Mouse (Mus musculus) hindbrain, postnatal 0 days (tissue): Measurements from ENCODE around the gene March6. TPM values are rescaled to one million over a fixed set of nuclear protein-coding genes. Genes with fewer than 3 reads are reported as not detected.
A peak's percentile ranks its signal among the peaks of the same experiment; 100 is the strongest.

Source experiments
- ATAC-seq: fragments of 200-750 bp; cut with Nextera tagmentation; 2 replicates; pipeline ENCODE4 v1.8.0; 2017; ENCODE audit warnings: mild to moderate bottlenecking, moderate TSS enrichment, moderate library complexity
- DNase-seq: peaks from one replicate; pipeline ENCODE4 v3.0.0-alpha.2; 2015; ENCODE audit warnings: low spot score
- H3K27ac ChIP-seq: fragments of 300-500 bp; sonication (generic); 2 replicates; pipeline ENCODE4 v1.5.1; 2014; ENCODE audit warnings: mild to moderate bottlenecking
- H3K27me3 ChIP-seq: fragments of 300-500 bp; sonication (generic); 2 replicates; pipeline ENCODE4 v1.6.1; 2014; ENCODE audit warnings: low read length, mixed read lengths; ENCODE audit not compliant: insufficient read depth
- H3K36me3 ChIP-seq: fragments of 300-500 bp; sonication (generic); 2 replicates; pipeline ENCODE4 v1.6.1; 2014; ENCODE audit warnings: low read length, mixed read lengths; ENCODE audit not compliant: insufficient read depth
- H3K4me1 ChIP-seq: fragments of 300-500 bp; sonication (generic); 2 replicates; pipeline ENCODE4 v1.6.1; 2014; ENCODE audit warnings: antibody characterized with exemption, low read length, mixed read lengths; ENCODE audit not compliant: insufficient read depth
- H3K4me2 ChIP-seq: fragments of 300-500 bp; sonication (generic); 2 replicates; pipeline ENCODE4 v1.6.1; 2014; ENCODE audit warnings: low read depth, mild to moderate bottlenecking, low read length, moderate library complexity, mixed read lengths
- H3K4me3 ChIP-seq: fragments of 300-500 bp; sonication (generic); 2 replicates; pipeline ENCODE4 v1.5.1; 2014; ENCODE audit warnings: low read length
- H3K9ac ChIP-seq: fragments of 300-500 bp; sonication (generic); replicated peaks from 2 replicates; pipeline ENCODE4 v1.6.1; 2014; ENCODE audit warnings: mild to moderate bottlenecking, low read length, moderate library complexity, mixed read lengths
- H3K9me3 ChIP-seq: fragments of 300-500 bp; sonication (generic); 2 replicates; pipeline ENCODE4 v1.6.1; 2016; ENCODE audit warnings: low read length, mixed read lengths
- CTCF ChIP-seq: IDR thresholded peaks from 2 replicates; pipeline ENCODE4 v1.5.1; 2016; ENCODE audit warnings: antibody characterized with exemption, control low read depth, low read depth
- WGBS: fragments of 180-500 bp; shearing (Covaris S2); extraction: QIAGEN DNeasy Blood & Tissue Kit; methylation state at CpG from one replicate; pipeline ENCODE4 v1.1.7; 2014; 5-methylcytosine and 5-hydroxymethylcytosine counted together
- polyA plus RNA-seq: library from polyadenylated mRNA; unstranded; fragments of >200 nt; fragmentation: Nextera tagmentation; extraction: Ambion mirVana; gene quantifications from 2 replicates; pipeline ENCODE4 v1.2.1, GENCODE M21; 2015
- total RNA-seq: library from RNA; depleted of rRNA; stranded (reverse); fragments of >200 nt; gene quantifications from 2 replicates; pipeline ENCODE4 v1.2.3, GENCODE M21; 2014

March6 gene
- total and polyA plus RNA-seq, 2 experiments from 2014 or later, result 57.4 to 154 TPM

DNA sequence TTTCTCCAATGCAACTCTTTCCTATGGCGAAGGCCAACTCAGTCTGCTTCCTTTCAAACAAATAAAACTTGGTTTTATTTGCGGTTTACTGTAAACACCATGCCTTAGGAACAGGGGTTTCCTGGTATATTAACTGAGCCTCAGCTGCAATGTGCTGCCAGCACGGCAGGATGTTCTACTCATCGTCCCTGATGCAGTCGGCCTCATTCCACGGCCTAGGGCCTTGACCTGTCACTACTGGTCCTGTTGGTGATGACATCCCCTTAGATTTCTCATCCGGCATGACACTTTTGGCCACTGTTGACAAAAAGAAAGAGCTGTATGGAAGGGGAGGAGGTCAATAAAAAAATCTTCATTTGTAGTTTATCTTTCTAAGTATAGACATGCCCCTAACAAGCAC lies 72.8 kb downstream of the March6 start:
- 86% methylated on average over 7 of the region's 7 CpGs for WGBS
- H3K4me3 ChIP-seq, result no peak overlapping the region
- ATAC-seq (no peak), DNase-seq (no peak)
- no peak for TF ChIP-seq CTCF
- no peaks in the 10 kb centered on the region for H3K9me3 ChIP-seq
- peaks cover 44% of the 10 kb centered on the region for H3K36me3 ChIP-seq
- no peak overlapping the region for H3K27ac ChIP-seq
- no peak overlapping the region for H3K9ac ChIP-seq
- H3K27me3 ChIP-seq, result no peaks in the 10 kb centered on the region
- no peak overlapping the region for H3K4me2 ChIP-seq
- H3K4me1 ChIP-seq, result no peaks in the 10 kb centered on the region

DNA sequence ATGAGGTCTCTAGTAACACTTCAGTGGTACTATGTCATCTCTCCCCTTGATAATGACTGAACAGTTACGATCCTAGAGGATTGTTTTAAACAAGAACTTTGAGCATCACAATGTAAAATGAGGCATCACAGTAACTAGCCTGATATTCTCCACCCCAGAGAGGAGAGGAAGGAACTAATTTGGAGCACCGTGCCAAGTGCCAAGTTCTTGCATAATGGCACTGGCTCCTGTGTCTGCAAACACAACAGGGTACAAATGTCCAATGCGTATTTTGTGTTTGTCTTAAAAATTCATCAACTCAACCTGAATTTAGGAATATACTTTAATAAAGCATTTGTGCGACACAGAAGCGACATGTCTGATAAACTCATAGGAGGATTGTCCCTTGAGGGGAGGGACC lies 74.5 kb downstream of the March6 start:
- H3K27ac ChIP-seq, result no peak overlapping the region
- no peak for ATAC-seq
- no peak for DNase-seq
- no peaks in the 10 kb centered on the region for H3K4me1 ChIP-seq
- peaks cover 29% of the 10 kb centered on the region for H3K36me3 ChIP-seq
- H3K4me2 ChIP-seq, result no peak overlapping the region
- WGBS, result 87% methylated on average over 5 of the region's 5 CpGs
- no peaks in the 10 kb centered on the region for H3K27me3 ChIP-seq
- no peaks in the 10 kb centered on the region for H3K9me3 ChIP-seq
- no peak overlapping the region for H3K9ac ChIP-seq
- H3K4me3 ChIP-seq, result no peak overlapping the region
- TF ChIP-seq CTCF, result no peak

- Histone ChIP-seq H3K9me3 (no peaks in the 10 kb centered on the region), H3K36me3 (peaks cover 21% of the 10 kb centered on the region), H3K27me3 (no peaks in the 10 kb centered on the region), H3K9ac (no peak overlapping the region), H3K4me1 (no peaks in the 10 kb centered on the region), H3K4me2 (no peak overlapping the region), H3K27ac (0 out of 2 replicates have a peak overlapping the region, but pooled peaks have one; percentile 26), H3K4me3 (no peak overlapping the region)
- 80% methylated on average over 7 of the region's 7 CpGs for WGBS
- no peak for DNase-seq
- no peak for TF ChIP-seq CTCF
- ATAC-seq, result no peak
These were observed 76.0 kb downstream of the March6 start for GRCm38 (mm10) chr15:31454861-31455295.

DNA sequence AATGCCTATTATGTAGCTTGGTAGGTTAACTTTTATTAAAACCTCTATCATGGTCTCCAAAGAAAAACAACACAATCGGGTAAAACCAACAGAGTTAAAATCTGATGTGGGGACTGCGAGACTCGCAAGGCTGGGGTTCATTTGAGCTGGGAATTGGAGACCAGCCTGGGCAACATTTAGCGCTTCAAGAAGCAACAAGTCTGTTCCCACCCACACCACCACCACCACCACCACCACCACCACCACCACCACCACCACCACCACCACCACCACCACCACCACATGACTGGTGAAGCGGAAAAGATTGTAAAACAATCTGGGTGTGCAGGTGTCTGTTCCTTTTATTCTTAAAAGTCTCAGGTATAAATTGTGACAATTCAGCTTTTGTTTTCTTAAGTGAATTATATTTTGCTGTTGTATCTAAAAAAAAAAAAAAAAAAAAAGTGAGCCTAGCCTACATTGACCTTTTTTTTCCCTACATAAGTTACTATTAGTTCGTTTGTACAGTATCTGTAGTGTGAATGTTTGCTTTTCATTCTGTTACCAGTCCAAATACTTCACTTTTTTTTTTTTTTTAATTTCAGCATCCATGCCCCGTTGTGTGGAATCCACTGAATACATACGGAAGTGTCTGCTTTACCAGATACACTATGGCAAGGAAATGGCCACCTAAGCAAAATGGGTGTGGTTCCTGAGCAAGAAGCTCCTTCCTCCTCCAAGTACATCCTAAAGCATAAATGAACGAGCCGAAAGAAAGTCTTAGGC lies 76.6 kb downstream of the March6 start:
- Histone ChIP-seq H3K9me3 (no peaks in the 10 kb centered on the region), H3K4me3 (peak overlapping the region; percentile 55), H3K36me3 (peaks cover 15% of the 10 kb centered on the region), H3K9ac (peak overlapping the region; percentile 61), H3K27me3 (no peaks in the 10 kb centered on the region), H3K4me1 (no peaks in the 10 kb centered on the region), H3K4me2 (peak overlapping the region; percentile 79), H3K27ac (peak overlapping the region; percentile 79)
- TF ChIP-seq CTCF, result no peak
- ATAC-seq, result no peak
- 52% methylated on average over 10 of the region's 10 CpGs for WGBS
- DNase-seq, result no peak

- TF ChIP-seq CTCF, result no peak
- no peaks in the 10 kb centered on the region for H3K27me3 ChIP-seq
- peak within 1 kb of the TSS; percentile 61 for H3K9ac ChIP-seq
- H3K4me3 ChIP-seq, result peak within 1 kb of the TSS; percentile 55
- peak; percentile 97 for DNase-seq
- ATAC-seq, result peak; percentile 95
- H3K4me1 ChIP-seq, result no peaks in the 10 kb centered on the region
- H3K36me3 ChIP-seq, result peaks cover 6% of the 10 kb centered on the region
- H3K27ac ChIP-seq, result peak within 1 kb of the TSS; percentile 79
- no peaks in the 10 kb centered on the region for H3K9me3 ChIP-seq
- H3K4me2 ChIP-seq, result peak within 1 kb of the TSS; percentile 79
- WGBS, result under 1% methylated on average over 57 of the region's 57 CpGs
These were observed 77.5 kb downstream of the March6 start, which contains the start of gene Ropn1l for GRCm38 (mm10) chr15:31453098-31453916. Gene Ropn1l, minus strand, starts transcription at chr15:31453737.

DNA sequence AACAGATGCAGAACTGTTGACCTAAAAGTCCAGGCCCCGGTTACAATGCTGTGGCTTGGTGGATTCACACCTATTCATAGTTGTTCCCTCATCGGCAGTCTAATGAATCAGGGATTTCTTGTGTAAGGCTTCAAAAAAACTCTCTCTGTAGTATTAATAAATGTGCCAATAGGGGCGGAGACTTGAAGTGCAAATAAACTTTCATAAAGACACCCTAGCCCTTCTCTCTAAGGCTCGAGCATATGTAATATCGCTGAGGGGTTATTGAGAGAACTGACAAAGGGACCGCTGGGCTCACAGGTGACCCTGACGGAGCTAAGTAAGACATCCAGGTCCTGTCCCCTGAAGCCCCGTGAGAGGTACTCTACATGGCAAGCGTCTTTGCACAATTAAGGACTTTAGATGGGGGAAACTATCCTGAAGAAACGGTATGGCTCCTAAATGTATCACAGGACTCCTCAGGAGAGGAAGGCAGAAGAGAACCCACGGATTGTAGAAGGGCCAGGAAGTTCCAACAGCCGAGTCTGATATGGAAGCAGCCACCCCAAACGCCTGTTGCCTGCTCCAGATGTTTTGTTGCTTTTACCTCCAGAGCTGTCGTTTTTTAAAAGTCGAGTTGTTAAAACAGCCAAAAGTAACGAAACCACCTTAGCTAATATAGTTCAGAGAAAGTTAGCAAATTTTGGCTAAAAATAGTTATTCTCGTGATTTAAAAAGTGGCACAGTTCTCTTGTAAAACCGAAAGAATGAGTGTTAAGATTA lies 78.3 kb downstream of the March6 start:
- H3K4me1 ChIP-seq, result no peaks in the 10 kb centered on the region
- H3K4me3 ChIP-seq, result peak overlapping the region; percentile 55
- peak overlapping the region; percentile 79 for H3K4me2 ChIP-seq
- H3K9me3 ChIP-seq, result no peaks in the 10 kb centered on the region
- 53% methylated on average over 18 of the region's 18 CpGs for WGBS
- H3K27ac ChIP-seq, result 0 out of 2 replicates have a peak overlapping the region, but pooled peaks have one; percentile 79
- no peak for TF ChIP-seq CTCF
- H3K27me3 ChIP-seq, result no peaks in the 10 kb centered on the region
- H3K9ac ChIP-seq, result peak overlapping the region; percentile 61
- ATAC-seq (no peak), DNase-seq (no peak)
- H3K36me3 ChIP-seq, result no peaks in the 10 kb centered on the region; the same call in 1 of the 2 replicates
